Mouse (Mus musculus): ENCODE data around the gene Abhd14b.
"Not testable (repeated sequence)": the region's sequence is repeated elsewhere in the genome, so short reads cannot be mapped to it uniquely, and the experiment has no call there.

The Abhd14b gene

GRCm38 (mm10) chr9:106476002-106476923, 29.0 kb downstream of the Abhd14b start:
- no peak for DNase-seq (ENCODE audit: low read depth, low spot score)

- peak; percentile 98 for DNase-seq (ENCODE audit: low read depth, low spot score)
Observed at GRCm38 (mm10) chr9:106476924-106477484, 29.7 kb downstream of the Abhd14b start, which contains the start of gene Parp3. Gene Parp3 (minus strand): TSS chr9:106476949.

GRCm38 (mm10) chr9:106477649-106478048, 30.4 kb downstream of the Abhd14b start:
- DNase-seq (ENCODE audit: low read depth, low spot score) = no peak

- no peak for DNase-seq (ENCODE audit: low read depth, low spot score)
Observed at GRCm38 (mm10) chr9:106478101-106478500, 30.8 kb downstream of the Abhd14b start.

- DNase-seq (ENCODE audit: low read depth, low spot score) = no peak
Observed at GRCm38 (mm10) chr9:106480541-106480940, 33.3 kb downstream of the Abhd14b start.

- no peak for DNase-seq (ENCODE audit: low read depth, low spot score)
Observed at GRCm38 (mm10) chr9:106481075-106481474, 33.8 kb downstream of the Abhd14b start.

- no peak for DNase-seq (ENCODE audit: low read depth, low spot score)
Observed at GRCm38 (mm10) chr9:106481676-106482075, 34.4 kb downstream of the Abhd14b start.

- DNase-seq (ENCODE audit: low read depth, low spot score) = no peak
Observed at GRCm38 (mm10) chr9:106482578-106483115, 35.4 kb downstream of the Abhd14b start.

GRCm38 (mm10) chr9:106483136-106483535, 35.9 kb downstream of the Abhd14b start:
- no peak for DNase-seq (ENCODE audit: low read depth, low spot score)

GRCm38 (mm10) chr9:106483606-106484005, 36.3 kb downstream of the Abhd14b start:
- no peak for DNase-seq (ENCODE audit: low read depth, low spot score)

- DNase-seq (ENCODE audit: low read depth, low spot score) = no peak
Observed at GRCm38 (mm10) chr9:106485076-106485475, 37.8 kb downstream of the Abhd14b start.

- not testable (repeated sequence) for DNase-seq (ENCODE audit: low read depth, low spot score)
Observed at GRCm38 (mm10) chr9:106487602-106488001, 40.3 kb downstream of the Abhd14b start.

GRCm38 (mm10) chr9:106499667-106500066, 52.4 kb downstream of the Abhd14b start, which contains the start of gene Iqcf1:
Gene Iqcf1 (plus strand): TSS chr9:106499967.
- DNase-seq (ENCODE audit: low read depth, low spot score) = no peak

- DNase-seq (ENCODE audit: low read depth, low spot score) = no peak
Observed at GRCm38 (mm10) chr9:106501846-106502245, 54.6 kb downstream of the Abhd14b start.

Measured in WW6 (cell line).